Mouse (Mus musculus) G1E-ER4 (cell line): ENCODE results near the gene 4921539E11Rik. TPM values are rescaled to one million over a fixed set of nuclear protein-coding genes. Genes with fewer than 3 reads are reported as not detected.

Experiments
- GATA1 ChIP-seq: IDR thresholded peaks from one replicate; pipeline ENCODE4 v1.8.0; 2012; ENCODE audit warnings: low read length, inconsistent platforms
- polyA plus RNA-seq: library from polyadenylated mRNA; stranded (reverse); fragments of >175 nt; gene quantifications from 2 replicates; pipeline ENCODE4 v1.2.3, GENCODE M21; 2012

The 4921539E11Rik gene
- polyA plus RNA-seq, 1 experiment, result not detected

- no peak for TF ChIP-seq GATA1
Measured at GRCm38 (mm10) chr4:103197401-103197800, 93.3 kb downstream of the 4921539E11Rik start.

- no peak for TF ChIP-seq GATA1
Measured at GRCm38 (mm10) chr4:103192421-103192820, 98.2 kb downstream of the 4921539E11Rik start.

- TF ChIP-seq GATA1, result no peak
Measured at GRCm38 (mm10) chr4:103188786-103189640, 101.7 kb downstream of the 4921539E11Rik start.

Other genes with a start within 250 kb of the 4921539E11Rik start
- gene Mier1, start 176.5 kb downstream of the 4921539E11Rik start, polyA plus RNA-seq, result 14.4 and 17.8 TPM in 2 replicates
- gene Wdr78, start 176.3 kb downstream of the 4921539E11Rik start, polyA plus RNA-seq, result 0.56 and 0.91 TPM in 2 replicates
- gene Slc35d1, start 75.7 kb downstream of the 4921539E11Rik start, polyA plus RNA-seq, result 1.9 and 2.0 TPM in 2 replicates
- 0.80 and 0.88 TPM in 2 replicates for gene Oma1, start 22.9 kb upstream of the 4921539E11Rik start, polyA plus RNA-seq